Comparison of ENCODE assay signal across 15 mouse cellular contexts in genomic region chr1:31142288-31143094, GRCm38 (mm10). TPM values are rescaled to one million over a fixed set of nuclear protein-coding genes. Genes with fewer than 3 reads are reported as not detected.
DNase-seq lines count a peak whose midpoint lies in the region; ATAC-seq and TF ChIP-seq lines count a peak whose summit lies in the region.
"Had no signal": no experiment of that assay in that cellular context is flagged by ENCODE, and none has a peak within 500 bp of the region (broad histone marks: within the 10 kb centered on the region; RNA-seq: fewer than 3 reads in every experiment).

No protein-coding gene starts in this region.

- WGBS in hindbrain, embryonic 16.5 days, result 58% methylated on average over 8 of the region's 8 CpGs
- WGBS in hindbrain, embryonic 13.5 days, result 68% methylated on average over 8 of the region's 8 CpGs
- 14% methylated on average over 8 of the region's 8 CpGs for WGBS in lung, postnatal 0 days
- WGBS in lung, adult 2 months, result 24% methylated on average over 8 of the region's 8 CpGs
- 25% methylated on average over 8 of the region's 8 CpGs for WGBS in embryonic facial prominence, embryonic 14.5 days
- WGBS in midbrain, embryonic 16.5 days, result 57% methylated on average over 8 of the region's 8 CpGs

- H3K9me3 ChIP-seq in hindbrain, embryonic 16.5 days (ENCODE audit: control insufficient read depth, low read length), result no peaks in the 10 kb centered on the region
- H3K9me3 ChIP-seq in hindbrain, embryonic 13.5 days, result no peaks in the 10 kb centered on the region
- H3K9me3 ChIP-seq in lung, postnatal 0 days (ENCODE audit: low read length), result no peaks in the 10 kb centered on the region
- H3K9me3 ChIP-seq in embryonic facial prominence, embryonic 14.5 days (ENCODE audit: control insufficient read depth, low read length), result no peaks in the 10 kb centered on the region
- H3K9me3 ChIP-seq in midbrain, embryonic 16.5 days (replicated peaks; ENCODE audit: control insufficient read depth, low read length, poor library complexity, severe bottlenecking), result no peaks in the 10 kb centered on the region

- H3K27me3 ChIP-seq in hindbrain, embryonic 16.5 days (replicated peaks; ENCODE audit: control insufficient read depth, insufficient read depth, low read length), result no peaks in the 10 kb centered on the region
- H3K27me3 ChIP-seq in hindbrain, embryonic 13.5 days, result no peaks in the 10 kb centered on the region
- H3K27me3 ChIP-seq in lung, postnatal 0 days (replicated peaks; ENCODE audit: insufficient read depth, low read length), result no peaks in the 10 kb centered on the region
- no peaks in the 10 kb centered on the region for H3K27me3 ChIP-seq in embryonic facial prominence, embryonic 14.5 days (replicated peaks; ENCODE audit: control insufficient read depth, insufficient read depth, low read length)
- H3K27me3 ChIP-seq in midbrain, embryonic 16.5 days (ENCODE audit: control insufficient read depth, insufficient read depth, low read depth, low read length), result no peaks in the 10 kb centered on the region
- H3K27me3 ChIP-seq: megakaryocyte, embryonic 14.5 days had no signal

- H3K4me1 ChIP-seq in hindbrain, embryonic 16.5 days (ENCODE audit: control insufficient read depth, insufficient read depth, low read depth, low read length), result no peaks in the 10 kb centered on the region
- H3K4me1 ChIP-seq in hindbrain, embryonic 13.5 days (replicated peaks), result no peaks in the 10 kb centered on the region
- H3K4me1 ChIP-seq in lung, postnatal 0 days (ENCODE audit: insufficient read depth, low read depth, low read length), result no peaks in the 10 kb centered on the region
- H3K4me1 ChIP-seq in lung, adult 2 months (ENCODE audit: control insufficient read depth, insufficient read depth, low read length), result no peaks in the 10 kb centered on the region
- 0 out of 2 replicates have a peak, but pooled peaks cover 3% of the 10 kb centered on the region for H3K4me1 ChIP-seq in embryonic facial prominence, embryonic 14.5 days (ENCODE audit: control insufficient read depth, insufficient read depth, low read length)
- H3K4me1 ChIP-seq in midbrain, embryonic 16.5 days (ENCODE audit: control insufficient read depth, insufficient read depth, low read length), result no peaks in the 10 kb centered on the region
- H3K4me1 ChIP-seq: megakaryocyte, embryonic 14.5 days had no signal

- TF ChIP-seq POLR2A in lung, adult 2 months (IDR thresholded peaks at IDR 0.05; ENCODE audit: borderline replicate concordance, extremely low read depth, low read depth, low read length), result no peak

- H3K4me3 ChIP-seq in hindbrain, embryonic 16.5 days (ENCODE audit: low read length), result no peak overlapping the region
- H3K4me3 ChIP-seq in hindbrain, embryonic 13.5 days, result no peak overlapping the region
- no peak overlapping the region for H3K4me3 ChIP-seq in lung, postnatal 0 days (ENCODE audit: low read depth, low read length)
- H3K4me3 ChIP-seq in lung, adult 2 months (replicated peaks; ENCODE audit: extremely low read depth, low read depth, low read length), result no peak overlapping the region
- H3K4me3 ChIP-seq in embryonic facial prominence, embryonic 14.5 days (ENCODE audit: low read depth, low read length), result no peak overlapping the region
- no peak overlapping the region for H3K4me3 ChIP-seq in midbrain, embryonic 16.5 days (ENCODE audit: low read depth, low read length)
- H3K4me3 ChIP-seq: erythroblast, embryonic 14.5 days; megakaryocyte, embryonic 14.5 days had no signal

- no peak for DNase-seq in lung, postnatal 0 days (ENCODE audit: low spot score)
- DNase-seq in lung, adult 2 months, result no peak
- DNase-seq in embryonic facial prominence, embryonic 14.5 days (ENCODE audit: low spot score), result peak; percentile 31
- DNase-seq in thymus, postnatal 10 days (ENCODE audit: low spot score in 2 of 2), result no peak
- no peak for DNase-seq in B cell, adult 2 months
- DNase-seq: cerebellum, adult 2 months; heart, postnatal 14 days; kidney, adult 9 months; thymus, adult 18-20 months had no signal

- H3K9ac ChIP-seq in hindbrain, embryonic 16.5 days (ENCODE audit: low read depth, low read length), result no peak overlapping the region
- H3K9ac ChIP-seq in hindbrain, embryonic 13.5 days, result no peak overlapping the region
- H3K9ac ChIP-seq in lung, postnatal 0 days (replicated peaks; ENCODE audit: low read depth), result no peak overlapping the region
- 0 out of 2 replicates have a peak overlapping the region, but pooled peaks have one; percentile 30 for H3K9ac ChIP-seq in embryonic facial prominence, embryonic 14.5 days (ENCODE audit: low read depth, low read length)
- H3K9ac ChIP-seq in midbrain, embryonic 16.5 days (ENCODE audit: low read depth, low read length), result no peak overlapping the region

- H3K36me3 ChIP-seq in hindbrain, embryonic 16.5 days (ENCODE audit: control insufficient read depth, insufficient read depth, low read length), result no peaks in the 10 kb centered on the region
- H3K36me3 ChIP-seq in hindbrain, embryonic 13.5 days, result no peaks in the 10 kb centered on the region
- H3K36me3 ChIP-seq in lung, postnatal 0 days (ENCODE audit: insufficient read depth, low read length), result no peaks in the 10 kb centered on the region
- no peaks in the 10 kb centered on the region for H3K36me3 ChIP-seq in embryonic facial prominence, embryonic 14.5 days (ENCODE audit: control insufficient read depth, insufficient read depth, low read length)
- H3K36me3 ChIP-seq in midbrain, embryonic 16.5 days (ENCODE audit: control insufficient read depth, insufficient read depth, low read length), result no peaks in the 10 kb centered on the region

- no peak for TF ChIP-seq CTCF in lung, postnatal 0 days (IDR thresholded peaks at IDR 0.05)
- no peak for TF ChIP-seq CTCF in lung, adult 2 months (IDR thresholded peaks at IDR 0.05; ENCODE audit: insufficient read depth, low read length)

- TF ChIP-seq EP300 in lung, postnatal 0 days (IDR thresholded peaks at IDR 0.05), result no peak

- no peak overlapping the region for H3K4me2 ChIP-seq in hindbrain, embryonic 16.5 days (ENCODE audit: low read length)
- no peak overlapping the region for H3K4me2 ChIP-seq in hindbrain, embryonic 13.5 days
- H3K4me2 ChIP-seq in lung, postnatal 0 days (replicated peaks; ENCODE audit: low read depth, low read length), result no peak overlapping the region
- H3K4me2 ChIP-seq in embryonic facial prominence, embryonic 14.5 days (ENCODE audit: low read depth, low read length), result 0 out of 2 replicates have a peak overlapping the region, but pooled peaks have one; percentile 7
- no peak overlapping the region for H3K4me2 ChIP-seq in midbrain, embryonic 16.5 days (ENCODE audit: low read length)
- H3K4me2 ChIP-seq: liver, embryonic 11.5 days had no signal

- no peak overlapping the region for H3K27ac ChIP-seq in hindbrain, embryonic 16.5 days (ENCODE audit: low read depth, low read length)
- H3K27ac ChIP-seq in hindbrain, embryonic 13.5 days, result no peak overlapping the region
- no peak overlapping the region for H3K27ac ChIP-seq in lung, postnatal 0 days (ENCODE audit: low read length)
- peak overlapping the region; percentile 15; the same call in 1 of the 2 replicates for H3K27ac ChIP-seq in embryonic facial prominence, embryonic 14.5 days (replicated peaks; ENCODE audit: low read depth, low read length)
- no peak overlapping the region; the same call in 1 of the 2 replicates for H3K27ac ChIP-seq in midbrain, embryonic 16.5 days (ENCODE audit: low read length)

- peak; percentile 80 for ATAC-seq in hindbrain, embryonic 16.5 days
- ATAC-seq in hindbrain, embryonic 13.5 days (ENCODE audit: low FRiP score), result no peak
- ATAC-seq in lung, postnatal 0 days, result peak; percentile 50
- no peak for ATAC-seq in embryonic facial prominence, embryonic 14.5 days (ENCODE audit: low read depth)
- ATAC-seq in midbrain, embryonic 16.5 days, result peak; percentile 83

RNA-seq across cellular contexts. Expression of gene Lgsn, which starts 33.7 kb away (rescaled TPM):
- polyA plus RNA-seq in hindbrain, embryonic 16.5 days (2015; fragmentation: Nextera tagmentation; extraction: Ambion mirVana), result not detected in 2 replicates
- polyA plus RNA-seq in hindbrain, embryonic 13.5 days (2015; fragmentation: Nextera tagmentation; extraction: Ambion mirVana), result not detected in 2 replicates
- polyA plus RNA-seq in lung, postnatal 0 days (2015; fragmentation: Nextera tagmentation; extraction: Ambion mirVana), result not detected in 2 replicates
- polyA plus RNA-seq in lung, adult 2 months (2012; rRNA removed), result 0.34 TPM in 1 of 2 replicates, not detected in the other
- not detected in 2 replicates for polyA plus RNA-seq in embryonic facial prominence, embryonic 14.5 days (2014; fragmentation: Nextera tagmentation; extraction: Ambion mirVana)
- not detected in 2 replicates for polyA plus RNA-seq in midbrain, embryonic 16.5 days (2015; fragmentation: Nextera tagmentation; extraction: Ambion mirVana)
- polyA plus RNA-seq: erythroblast, embryonic 14.5 days; liver, embryonic 11.5 days had no signal

Comparison
In these comparisons a context has a peak if more than half of its experiments do, and no peak if none do; other contexts are left out.
1. ATAC-seq: peak in hindbrain, embryonic 16.5 days (single experiment), lung, postnatal 0 days (single experiment) and midbrain, embryonic 16.5 days (single experiment); none in hindbrain, embryonic 13.5 days (single experiment) and embryonic facial prominence, embryonic 14.5 days (single experiment).